Mouse (Mus musculus) midbrain, postnatal 0 days (tissue): ENCODE results near the gene Foxn2. TPM values are rescaled to one million over a fixed set of nuclear protein-coding genes. Genes with fewer than 3 reads are reported as not detected.
A peak's percentile ranks its signal among the peaks of the same experiment; 100 is the strongest.

Source experiments
- ATAC-seq: fragments of 200-750 bp; cut with Nextera tagmentation; 2 replicates; pipeline ENCODE4 v1.8.0; 2017; ENCODE audit warnings: moderate number of reproducible peaks, mild to moderate bottlenecking, moderate TSS enrichment, moderate library complexity; ENCODE audit not compliant: low FRiP score
- DNase-seq: peaks from one replicate; pipeline ENCODE4 v3.0.0-alpha.2; 2015; ENCODE audit warnings: low spot score
- H3K27ac ChIP-seq: fragments of 300-500 bp; sonication (generic); 2 replicates; pipeline ENCODE4 v1.5.1; 2014; ENCODE audit warnings: low read depth, mild to moderate bottlenecking, low read length, mixed read lengths
- H3K27me3 ChIP-seq: fragments of 300-500 bp; sonication (generic); 2 replicates; pipeline ENCODE4 v1.6.1; 2014; ENCODE audit warnings: low read length, control low read depth, mixed read lengths; ENCODE audit not compliant: insufficient read depth
- H3K36me3 ChIP-seq: fragments of 300-500 bp; sonication (generic); 2 replicates; pipeline ENCODE4 v1.6.1; 2014; ENCODE audit warnings: low read length, control low read depth, mixed read lengths; ENCODE audit not compliant: insufficient read depth
- H3K4me1 ChIP-seq: fragments of 300-500 bp; sonication (generic); 2 replicates; pipeline ENCODE4 v1.6.1; 2014; ENCODE audit warnings: mild to moderate bottlenecking, control low read depth, antibody characterized with exemption, low read length, mixed read lengths; ENCODE audit not compliant: insufficient read depth
- H3K4me2 ChIP-seq: fragments of 300-500 bp; sonication (generic); 2 replicates; pipeline ENCODE4 v1.6.1; 2014; ENCODE audit warnings: low read depth, mild to moderate bottlenecking, low read length, mixed read lengths; ENCODE audit not compliant: poor library complexity, severe bottlenecking
- H3K4me3 ChIP-seq: fragments of 300-500 bp; sonication (generic); 2 replicates; pipeline ENCODE4 v1.5.1; 2014; ENCODE audit warnings: low read depth, mild to moderate bottlenecking, low read length, moderate library complexity
- H3K9ac ChIP-seq: fragments of 300-500 bp; sonication (generic); replicated peaks from 2 replicates; pipeline ENCODE4 v1.6.1; 2014; ENCODE audit warnings: mild to moderate bottlenecking, low read length, moderate library complexity, mixed read lengths; ENCODE audit not compliant: poor library complexity, severe bottlenecking
- H3K9me3 ChIP-seq: fragments of 300-500 bp; sonication (generic); 2 replicates; pipeline ENCODE4 v1.6.1; 2016; ENCODE audit warnings: low read length, control low read depth
- CTCF ChIP-seq: IDR thresholded peaks from 2 replicates; pipeline ENCODE4 v1.5.1; 2016; ENCODE audit warnings: antibody characterized with exemption, mild to moderate bottlenecking
- WGBS: fragments of 180-500 bp; shearing (Covaris S2); extraction: QIAGEN DNeasy Blood & Tissue Kit; methylation state at CpG from one replicate; pipeline ENCODE4 v1.1.7; 2014; 5-methylcytosine and 5-hydroxymethylcytosine counted together
- polyA plus RNA-seq: library from polyadenylated mRNA; unstranded; fragments of >200 nt; fragmentation: Nextera tagmentation; extraction: Ambion mirVana; gene quantifications from 2 replicates; pipeline ENCODE4 v1.2.1, GENCODE M21; 2015
- total RNA-seq: library from RNA; depleted of rRNA; stranded (reverse); fragments of >200 nt; gene quantifications from 2 replicates; pipeline ENCODE4 v1.2.3, GENCODE M21; 2014

Foxn2 gene
- total and polyA plus RNA-seq, 2 experiments from 2014 or later = 5.3 to 7.7 TPM

DNA sequence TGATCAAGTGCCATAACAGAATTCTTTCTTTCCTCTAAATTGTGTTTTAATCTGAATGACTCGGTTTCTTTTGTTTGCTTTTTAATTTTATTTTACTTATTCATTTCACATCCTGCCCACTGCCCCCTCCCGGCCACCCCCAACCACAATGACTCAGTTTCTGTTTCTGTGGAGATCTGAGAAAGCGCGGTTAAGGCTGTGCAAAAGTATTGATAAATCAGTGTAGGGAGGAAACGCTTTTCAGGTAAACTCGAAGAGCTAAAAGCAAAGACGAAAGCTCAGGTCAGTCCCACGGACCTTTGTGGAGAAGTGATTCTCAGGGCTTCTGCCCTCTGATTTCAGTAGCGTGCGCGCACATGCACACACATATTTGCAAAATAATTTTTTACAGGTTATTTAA, 44.0 kb downstream of the Foxn2 start:
- ATAC-seq (no peak), DNase-seq (no peak)
- Histone ChIP-seq H3K4me1 (no peaks in the 10 kb centered on the region), H3K9ac (no peak overlapping the region), H3K4me2 (no peak overlapping the region), H3K4me3 (no peak overlapping the region), H3K27ac (no peak overlapping the region), H3K9me3 (no peaks in the 10 kb centered on the region), H3K36me3 (peaks cover 4% of the 10 kb centered on the region; the same call in 1 of the 2 replicates), H3K27me3 (no peaks in the 10 kb centered on the region)
- TF ChIP-seq CTCF = no peak
- 91% methylated on average over 11 of the region's 11 CpGs for WGBS

DNA sequence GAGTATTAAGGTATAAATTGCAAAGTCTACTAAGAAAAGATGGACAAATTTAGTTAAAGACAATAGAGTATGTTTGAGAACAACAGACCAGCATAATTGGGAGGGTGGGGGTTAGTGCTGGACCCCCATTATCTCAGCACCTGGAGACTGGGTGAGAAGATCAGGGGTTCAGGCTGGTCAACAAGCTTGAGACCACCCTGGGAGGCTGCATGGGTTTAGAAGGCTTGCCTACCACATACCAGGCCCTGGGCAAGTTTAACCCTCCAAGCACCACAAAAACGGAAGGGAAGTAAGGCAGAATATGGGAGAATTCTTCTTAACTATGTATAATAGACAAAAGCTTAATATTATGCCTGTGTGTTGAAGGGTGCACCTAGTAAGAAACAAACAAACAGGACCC, 44.4 kb downstream of the Foxn2 start:
- Histone ChIP-seq H3K4me1 (no peaks in the 10 kb centered on the region), H3K4me3 (no peak overlapping the region), H3K4me2 (no peak overlapping the region), H3K9me3 (no peaks in the 10 kb centered on the region), H3K36me3 (peaks cover 4% of the 10 kb centered on the region; the same call in 1 of the 2 replicates), H3K27me3 (no peaks in the 10 kb centered on the region), H3K9ac (no peak overlapping the region), H3K27ac (no peak overlapping the region)
- WGBS = 88% methylated on average over 1 of the region's 1 CpGs
- no peak for DNase-seq
- no peak for ATAC-seq
- TF ChIP-seq CTCF = no peak

DNA sequence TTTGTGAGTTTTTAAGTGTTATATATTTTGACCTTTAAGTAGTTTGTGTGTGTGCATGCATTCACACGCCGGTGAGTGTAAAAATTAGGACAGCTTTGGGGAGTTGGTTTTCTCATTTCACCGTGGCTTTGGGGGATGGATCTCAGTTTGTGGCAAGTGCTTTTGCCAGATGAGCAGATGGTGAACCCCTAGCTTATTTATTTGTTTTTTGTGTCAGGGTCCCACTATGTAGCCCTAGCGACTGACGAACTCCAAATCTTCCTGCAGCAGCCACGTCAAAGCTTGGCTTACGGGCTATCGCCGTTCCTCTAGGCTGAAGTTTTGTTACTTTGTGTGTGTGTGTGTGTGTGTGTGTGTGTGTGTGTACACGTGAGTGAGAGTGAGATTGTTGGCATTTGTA, 50.0 kb downstream of the Foxn2 start:
- TF ChIP-seq CTCF = no peak
- no peak overlapping the region for H3K4me2 ChIP-seq
- no peak overlapping the region for H3K9ac ChIP-seq
- no peaks in the 10 kb centered on the region for H3K27me3 ChIP-seq
- H3K9me3 ChIP-seq = no peaks in the 10 kb centered on the region
- DNase-seq (peak; percentile 10), ATAC-seq (no peak)
- no peak overlapping the region for H3K27ac ChIP-seq
- peaks cover 5% of the 10 kb centered on the region for H3K4me1 ChIP-seq
- 84% methylated on average over 10 of the region's 10 CpGs for WGBS
- H3K36me3 ChIP-seq = peaks cover 8% of the 10 kb centered on the region
- H3K4me3 ChIP-seq = no peak overlapping the region

DNA sequence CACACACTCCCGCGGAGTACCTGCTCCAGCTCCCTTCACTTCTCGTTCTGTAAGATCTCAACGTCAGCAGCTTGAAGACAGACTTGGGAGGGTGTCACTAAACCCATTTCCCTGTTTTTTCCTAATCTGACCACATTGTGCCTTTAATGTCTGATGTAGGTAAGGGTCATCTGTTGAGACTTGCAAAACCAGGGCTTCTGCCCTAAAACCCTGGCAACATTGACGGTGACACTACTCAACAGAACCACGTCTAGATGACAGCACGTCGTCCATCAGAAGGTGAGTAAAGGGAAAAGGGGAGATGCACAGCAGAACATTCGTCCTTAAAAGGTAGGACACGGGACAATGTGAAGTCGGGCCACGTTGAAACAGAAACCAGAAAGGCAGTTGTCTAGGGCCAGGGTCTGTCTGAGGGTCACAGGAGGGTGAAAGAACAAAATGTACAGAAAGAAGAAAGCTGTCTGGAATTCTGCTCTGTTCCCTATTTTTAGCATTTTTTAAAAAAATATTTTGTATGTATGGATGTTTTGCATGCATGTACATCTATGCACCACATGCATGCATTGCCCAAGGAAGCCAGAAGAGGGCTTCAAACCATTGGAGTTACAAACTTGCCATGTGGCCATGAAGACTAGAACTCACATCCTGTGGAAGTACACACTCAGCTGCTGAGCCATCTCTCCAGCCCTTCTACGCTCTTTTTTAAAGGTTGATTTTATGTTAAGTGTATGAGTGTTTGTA, 51.0 kb downstream of the Foxn2 start:
- Histone ChIP-seq H3K36me3 (peaks cover 5% of the 10 kb centered on the region), H3K9ac (no peak overlapping the region), H3K4me1 (peaks cover 5% of the 10 kb centered on the region), H3K4me3 (no peak overlapping the region), H3K27me3 (no peaks in the 10 kb centered on the region), H3K27ac (no peak overlapping the region), H3K4me2 (no peak overlapping the region), H3K9me3 (no peaks in the 10 kb centered on the region)
- TF ChIP-seq CTCF = peak; percentile 46
- DNase-seq = no peak
- no peak for ATAC-seq
- 95% methylated on average over 13 of the region's 13 CpGs for WGBS

DNA sequence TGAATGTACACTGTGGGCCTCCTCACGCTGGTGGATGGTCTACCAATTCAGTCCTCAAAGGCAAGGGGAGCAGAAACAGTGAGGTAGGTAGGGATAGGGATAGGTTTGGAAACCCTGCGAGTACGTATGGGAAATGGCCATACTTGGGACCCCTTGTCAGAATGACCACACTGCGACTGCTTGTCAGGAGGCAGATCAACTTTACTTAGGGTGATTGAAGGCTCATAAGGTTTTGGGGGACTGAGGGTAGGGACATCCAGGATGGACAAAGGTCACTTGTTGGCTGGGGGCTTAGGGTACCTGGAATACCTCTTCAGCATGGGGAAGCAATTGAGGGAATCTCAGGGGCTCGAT, 51.6 kb downstream of the Foxn2 start:
- 96% methylated on average over 5 of the region's 5 CpGs for WGBS
- DNase-seq (no peak), ATAC-seq (no peak)
- no peak overlapping the region for H3K4me2 ChIP-seq
- no peak for TF ChIP-seq CTCF
- H3K27me3 ChIP-seq = no peaks in the 10 kb centered on the region
- H3K9me3 ChIP-seq = no peaks in the 10 kb centered on the region
- H3K4me3 ChIP-seq = no peak overlapping the region
- H3K27ac ChIP-seq = no peak overlapping the region
- no peak overlapping the region for H3K9ac ChIP-seq
- peaks cover 5% of the 10 kb centered on the region for H3K4me1 ChIP-seq
- peaks cover 4% of the 10 kb centered on the region; the same call in 1 of the 2 replicates for H3K36me3 ChIP-seq

DNA sequence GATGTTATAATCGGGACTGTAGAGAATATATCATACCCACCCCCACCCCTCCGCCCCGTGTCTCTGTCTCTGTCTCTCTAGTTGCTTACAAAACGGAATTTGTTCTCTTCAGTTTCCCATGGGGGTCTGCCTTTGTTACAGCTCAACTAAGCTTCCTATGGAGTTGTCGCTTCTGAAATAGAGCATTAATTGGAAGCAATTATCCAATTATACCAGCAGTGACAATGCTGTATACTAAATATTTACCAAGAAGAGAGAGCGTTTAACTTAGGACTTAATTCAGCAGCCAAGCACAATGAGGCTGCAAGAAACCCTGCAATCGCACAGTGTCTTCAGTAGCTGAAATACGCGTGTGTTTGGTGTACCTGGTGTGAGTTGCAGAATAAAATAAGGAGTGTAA, 53.0 kb downstream of the Foxn2 start:
- peaks cover 5% of the 10 kb centered on the region for H3K4me1 ChIP-seq
- H3K4me2 ChIP-seq = peak overlapping the region; percentile 40; the same call in 1 of the 2 replicates
- H3K27ac ChIP-seq = peak overlapping the region; percentile 80
- TF ChIP-seq CTCF = no peak
- H3K9me3 ChIP-seq = no peaks in the 10 kb centered on the region
- DNase-seq (no peak), ATAC-seq (no peak)
- peaks cover 4% of the 10 kb centered on the region; the same call in 1 of the 2 replicates for H3K36me3 ChIP-seq
- H3K9ac ChIP-seq = 0 out of 2 replicates have a peak overlapping the region, but pooled peaks have one; percentile 51
- peak overlapping the region; percentile 0; the same call in 1 of the 2 replicates for H3K4me3 ChIP-seq
- 32% methylated on average over 9 of the region's 9 CpGs for WGBS
- no peaks in the 10 kb centered on the region for H3K27me3 ChIP-seq
